Mouse (Mus musculus) thymus, adult 2 months (tissue): ENCODE measurements around the gene Myl6b.

ENCODE experiments used
- CTCF ChIP-seq: fragments of 200-500 bp; IDR thresholded peaks from 2 replicates; pipeline ENCODE4 v1.5.1; 2012; ENCODE audit warnings: mild to moderate bottlenecking, control low read depth, low read length, moderate library complexity, borderline replicate concordance; ENCODE audit not compliant: control insufficient read depth, poor library complexity, insufficient read depth; ENCODE audit errors: extremely low read depth
- POLR2A ChIP-seq: fragments of 200-500 bp; IDR thresholded peaks from 2 replicates; pipeline ENCODE4 v1.6.1; 2012; ENCODE audit warnings: mild to moderate bottlenecking, low read length, control low read depth, moderate library complexity; ENCODE audit not compliant: control insufficient read depth, poor library complexity, insufficient read depth; ENCODE audit errors: extremely low read depth

- TF ChIP-seq POLR2A (no peak), CTCF (no peak)
These were observed 5.7 kb downstream of the Myl6b start for GRCm38 (mm10) chr10:128492633-128493311.
